Mouse (Mus musculus): Measurements from ENCODE around the gene I830077J02Rik.
A peak's percentile ranks its signal among the peaks of the same experiment; 100 is the strongest.
"Not testable (repeated sequence)": the region's sequence is repeated elsewhere in the genome, so short reads cannot be mapped to it uniquely, and the experiment has no call there.

I830077J02Rik gene

GRCm38 (mm10) chr3:105932240-105933071 is at the start of gene I830077J02Rik:
I830077J02Rik (minus strand) TSS chr3:105932664.
- no peak for DNase-seq

- no peak for DNase-seq
These were observed 41.7 kb upstream of the I830077J02Rik start for GRCm38 (mm10) chr3:105974174-105974573.

GRCm38 (mm10) chr3:105973411-105973810 is 40.9 kb upstream of the I830077J02Rik start, which contains the start of gene Ovgp1:
Ovgp1 (plus strand) TSS chr3:105973711.
- DNase-seq = no peak

GRCm38 (mm10) chr3:105971831-105972446 is 39.5 kb upstream of the I830077J02Rik start:
- no peak for DNase-seq

- peak; percentile 21 for DNase-seq
These were observed 28.2 kb upstream of the I830077J02Rik start for GRCm38 (mm10) chr3:105960700-105961099.

GRCm38 (mm10) chr3:105959999-105960398 is 27.5 kb upstream of the I830077J02Rik start, which contains the start of gene Atp5f1:
Atp5f1 (minus strand) TSS chr3:105960099.
- DNase-seq = peak; percentile 15

- no peak for DNase-seq
These were observed 27.1 kb upstream of the I830077J02Rik start for GRCm38 (mm10) chr3:105959585-105959984.

- DNase-seq = peak; percentile 98
These were observed 26.6 kb upstream of the I830077J02Rik start, which contains the start of gene Wdr77 for GRCm38 (mm10) chr3:105958974-105959580. Wdr77 (plus strand) TSS chr3:105959369.

- no peak for DNase-seq
These were observed 25.7 kb upstream of the I830077J02Rik start for GRCm38 (mm10) chr3:105958204-105958603.

- DNase-seq = no peak
These were observed 24.8 kb upstream of the I830077J02Rik start for GRCm38 (mm10) chr3:105957235-105957634.

- no peak for DNase-seq
These were observed 18.9 kb upstream of the I830077J02Rik start for GRCm38 (mm10) chr3:105951348-105951747.

GRCm38 (mm10) chr3:105936111-105936510 is 3.6 kb upstream of the I830077J02Rik start:
- DNase-seq = no peak

GRCm38 (mm10) chr3:105935033-105935432 is 2.6 kb upstream of the I830077J02Rik start:
- DNase-seq = peak; percentile 60

- DNase-seq = no peak
These were observed 1.5 kb upstream of the I830077J02Rik start for GRCm38 (mm10) chr3:105933926-105934325.

- DNase-seq = no peak
These were observed 1.4 kb downstream of the I830077J02Rik start for GRCm38 (mm10) chr3:105931095-105931494.

GRCm38 (mm10) chr3:105929821-105930220 is 2.6 kb downstream of the I830077J02Rik start:
- no peak for DNase-seq

- no peak for DNase-seq
These were observed 3.7 kb downstream of the I830077J02Rik start for GRCm38 (mm10) chr3:105928781-105929180.

- no peak for DNase-seq
These were observed 4.3 kb downstream of the I830077J02Rik start for GRCm38 (mm10) chr3:105928195-105928569.

- peak; percentile 27 for DNase-seq
These were observed 4.8 kb downstream of the I830077J02Rik start for GRCm38 (mm10) chr3:105927561-105928194.

GRCm38 (mm10) chr3:105924616-105925015 is 7.8 kb downstream of the I830077J02Rik start:
- no peak for DNase-seq

GRCm38 (mm10) chr3:105921959-105922358 is 10.5 kb downstream of the I830077J02Rik start:
- no peak for DNase-seq

- DNase-seq = not testable (repeated sequence)
These were observed 11.7 kb downstream of the I830077J02Rik start for GRCm38 (mm10) chr3:105920743-105921142.

- DNase-seq = no peak
These were observed 14.1 kb downstream of the I830077J02Rik start for GRCm38 (mm10) chr3:105918355-105918745.
